Mouse (Mus musculus): Measurements from ENCODE around the gene Mpp4.

Mpp4 gene

DNA sequence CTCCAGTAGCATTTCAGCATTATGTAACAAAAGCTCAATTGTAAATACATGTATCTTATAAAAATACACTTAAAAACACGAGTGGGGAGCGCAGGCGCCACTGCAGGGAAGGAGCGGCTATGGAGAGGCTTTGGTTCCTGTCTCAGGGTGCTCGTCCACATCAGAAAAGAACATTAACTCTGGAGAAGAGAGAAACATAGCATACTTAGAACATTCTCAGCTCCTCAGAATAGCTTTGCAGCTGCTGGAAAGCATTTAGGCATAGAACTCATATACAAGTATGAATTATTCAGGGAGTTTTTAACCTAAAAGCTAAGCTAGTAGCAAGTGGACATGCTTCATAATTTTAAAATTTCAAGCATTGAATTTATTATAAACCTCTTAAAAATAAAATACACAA lies 62.2 kb downstream of the Mpp4 start:
- in situ Hi-C loops (cut with MboI; ENCODE audit: unreplicated experiment in 2 of 2), result no loop called here

- in situ Hi-C loops (cut with MboI; ENCODE audit: unreplicated experiment in 2 of 2), result no loop called here
These were observed 68.5 kb downstream of the Mpp4 start, which contains the start of gene C2cd6 for GRCm38 (mm10) chr1:59094705-59095104. Gene C2cd6, minus strand, starts transcription at chr1:59094900.
